Mouse (Mus musculus): ENCODE data around the gene Tnfaip1.

DNA sequence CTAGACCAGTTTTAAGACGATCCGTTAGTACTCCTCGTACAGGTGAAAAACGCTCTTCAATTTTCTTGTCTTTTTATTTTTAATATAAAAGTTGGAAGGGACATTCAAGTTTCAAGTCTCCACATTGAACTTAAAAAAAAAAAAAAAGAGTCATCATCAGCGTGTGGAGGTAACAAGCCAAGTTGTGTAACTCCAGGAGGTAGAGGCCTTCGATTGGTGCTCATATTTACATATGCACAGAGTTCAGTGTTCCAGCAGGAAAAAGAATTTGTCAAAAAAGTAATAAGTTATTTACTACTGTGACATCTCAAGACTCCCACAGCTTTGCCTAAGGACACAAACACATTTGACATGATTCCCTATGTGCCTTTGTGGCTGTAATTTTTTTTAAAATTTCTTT is 31.5 kb upstream of the Tnfaip1 start:
- TF ChIP-seq POLR2A (IDR thresholded peaks at IDR 0.05; ENCODE audit: control insufficient read depth, extremely low read depth, insufficient read depth, low read length, poor library complexity) (no peak), CTCF (IDR thresholded peaks at IDR 0.05; ENCODE audit: borderline replicate concordance, control insufficient read depth, extremely low read depth, insufficient read depth, low read length, poor library complexity) (no peak)

All from thymus, adult 2 months (tissue).